ENCODE assay signal across 24 mouse cellular contexts in genomic region chr2:143233795-143234194, GRCm38 (mm10).
A peak's percentile ranks its signal among the peaks of the same experiment; 100 is the strongest.
DNase-seq lines count a peak whose midpoint lies in the region; ATAC-seq and TF ChIP-seq lines count a peak whose summit lies in the region.
"Had no signal": no experiment of that assay in that cellular context is flagged by ENCODE, and none has a peak within 500 bp of the region (broad histone marks: within the 10 kb centered on the region; RNA-seq: fewer than 3 reads in every experiment).

No protein-coding gene starts in this region.

- peak; percentile 49 to 76 for DNase-seq in frontal cortex, adult 2 months (ENCODE audit: extremely low spot score in 1 of 2, low spot score in 1 of 2)
- no peak for DNase-seq in frontal cortex, postnatal 10 days (ENCODE audit: low spot score in 2 of 2)
- no peak for DNase-seq in left cerebral cortex, adult 2 months (ENCODE audit: extremely low spot score in 1 of 2, low spot score in 2 of 2)
- DNase-seq in left cerebral cortex, postnatal 4 days, result no peak
- DNase-seq in left cerebral cortex, postnatal 10 days (ENCODE audit: extremely low spot score in 1 of 2, low spot score in 2 of 2), result peak; percentile 17 to 41
- DNase-seq in right cerebral cortex, postnatal 36 days (ENCODE audit: low spot score in 2 of 2), result peak; percentile 21 to 56
- no peak for DNase-seq in B cell, adult 2 months
- DNase-seq: adrenal gland, adult 2 months; adrenal gland, postnatal 25 days; cerebellum, adult 2 months; cerebellum, postnatal 10 days; embryo, embryonic 11 days; gastrocnemius, postnatal 10 days; heart, adult 18-20 months; heart, postnatal 10 days; heart, postnatal 4 days had no signal

- TF ChIP-seq CTCF in left cerebral cortex, adult 2 months (IDR thresholded peaks at IDR 0.05), result no peak

- intact Hi-C loops in left cerebral cortex, adult 2 months (cut with DNase I), result no loop called here
- intact Hi-C loops in left cerebral cortex, postnatal 4 days (cut with DNase I), result no loop called here
- intact Hi-C loops in left cerebral cortex, postnatal 10 days (cut with DNase I), result no loop called here

- no peak overlapping the region for H3K4me3 ChIP-seq in left cerebral cortex, adult 2 months
- H3K4me3 ChIP-seq: embryonic facial prominence, embryonic 15.5 days; erythroblast, embryonic 14.5 days; forebrain, embryonic 10.5 days; forebrain, embryonic 15.5 days; heart, embryonic 10.5 days; hindbrain, embryonic 13.5 days had no signal

- peak overlapping the region; percentile 12; the same call in 1 of the 2 replicates for H3K27ac ChIP-seq in left cerebral cortex, adult 2 months
- H3K27ac ChIP-seq: embryonic facial prominence, embryonic 15.5 days; forebrain, embryonic 10.5 days; forebrain, embryonic 15.5 days; heart, embryonic 10.5 days; hindbrain, embryonic 13.5 days; hindbrain, postnatal 0 days had no signal

- ATAC-seq in megakaryocyte-erythroid progenitor cell, adult 5-6 weeks (replicated peaks; ENCODE audit: low FRiP score, low TSS enrichment, poor library complexity, severe bottlenecking), result no peak
- ATAC-seq: forebrain, embryonic 15.5 days; hindbrain, postnatal 0 days had no signal

Comparison
In these comparisons a context has a peak if more than half of its experiments do, and no peak if none do; other contexts are left out.
1. DNase-seq: peak in frontal cortex, adult 2 months (2 of 2), left cerebral cortex, postnatal 10 days (2 of 2) and right cerebral cortex, postnatal 36 days (2 of 2); none in frontal cortex, postnatal 10 days (0 of 2), left cerebral cortex, adult 2 months (0 of 2), left cerebral cortex, postnatal 4 days (single experiment) and B cell, adult 2 months (0 of 2).